Mouse (Mus musculus): ENCODE data around the gene Fbxl19. TPM values are rescaled to one million over a fixed set of nuclear protein-coding genes. Genes with fewer than 3 reads are reported as not detected.

Gene Fbxl19
- total and polyA plus RNA-seq, 3 experiments = 22.4 to 31.7 (median 28.2) TPM

GRCm38 (mm10) chr7:127815116-127815665, 70.8 kb downstream of the Fbxl19 start:
- dilution Hi-C loops (cut with MboI; ENCODE audit: extremely low pct_ligation_motif_present, extremely low pct_unique_long_range_greater_than_20kb, low sequenced_read_pairs) = no loop called here
- H3K27ac ChIP-seq (ENCODE audit: insufficient read depth, low read depth) = no peak overlapping the region
- in situ Hi-C loops (cut with MboI; ENCODE audit: low pct_ligation_motif_present, low pct_unique_long_range_greater_than_20kb, low sequenced_read_pairs) = loop anchor here (5.0 kb wide), 1 partner anchor 38 kb away; the partner anchor contains the start of gene Setd1a

GRCm38 (mm10) chr7:127815954-127816821, 71.8 kb downstream of the Fbxl19 start:
- Histone ChIP-seq H3K4me3 (replicated peaks in 1 of 3; ENCODE audit: low read depth in 2 of 3, low read length in 2 of 3, poor library complexity in 1 of 3) (no peak overlapping the region), H3K27me3 (replicated peaks) (no peaks in the 10 kb centered on the region), H3K9me3 (replicated peaks; ENCODE audit: low read length) (no peaks in the 10 kb centered on the region), H3K4me2 (ENCODE audit: insufficient read depth, low read depth, poor library complexity, severe bottlenecking) (no peak overlapping the region), H3K27ac (ENCODE audit: insufficient read depth, low read depth) (no peak overlapping the region), H3K4me1 (ENCODE audit: control insufficient read depth in 1 of 2, insufficient read depth in 2 of 2) (peaks cover 10 to 36% of the 10 kb centered on the region in 2 experiments), H3K36me3 (replicated peaks in 1 of 2; ENCODE audit: control insufficient read depth in 1 of 2, insufficient read depth in 1 of 2, low read length in 1 of 2) (no peaks in the 10 kb centered on the region), H3K9ac (ENCODE audit: insufficient read depth, low read depth) (no peak overlapping the region), H3K79me2 (replicated peaks; ENCODE audit: control insufficient read depth, extremely low read depth, insufficient read depth, poor library complexity, severe bottlenecking) (no peaks in the 10 kb centered on the region)
- dilution Hi-C loops (cut with MboI; ENCODE audit: extremely low pct_ligation_motif_present, extremely low pct_unique_long_range_greater_than_20kb, low sequenced_read_pairs) (no loop called here), in situ Hi-C loops (cut with MboI; ENCODE audit: low pct_ligation_motif_present, low pct_unique_long_range_greater_than_20kb, low sequenced_read_pairs) (loop anchor here (5.0 kb wide), 1 partner anchor 39 kb away; the partner anchor contains the start of gene Setd1a)
- DNase-seq (ENCODE audit: extremely low read depth) = peak; percentile 48
- TF ChIP-seq SMC3 (IDR thresholded peaks at IDR 0.05; ENCODE audit: low read depth, low read length) (peak; percentile 37; the same call in 1 of the 2 replicates), CTCF (conservative IDR thresholded peaks at IDR 0.05 in 1 of 2, IDR thresholded peaks at IDR 0.05 in 1 of 2; ENCODE audit: low read depth in 2 of 2, low read length in 2 of 2) (peak in 1 of 2 experiments; percentile 57; a peak in 2 of 4 replicates), ZNF384 (IDR thresholded peaks at IDR 0.05; ENCODE audit: low read depth, low read length) (no peak), RAD21 (IDR thresholded peaks at IDR 0.05; ENCODE audit: low read depth, low read length) (peak; percentile 43), UBTF (IDR thresholded peaks at IDR 0.05; ENCODE audit: low read depth, low read length) (no peak)

More at GRCm38 (mm10) chr7:127815116-127815665, 70.8 kb downstream of the Fbxl19 start:
- no peaks in the 10 kb centered on the region for H3K9me3 ChIP-seq (replicated peaks; ENCODE audit: low read length)
- DNase-seq (ENCODE audit: extremely low read depth) = no peak
- TF ChIP-seq UBTF (IDR thresholded peaks at IDR 0.05; ENCODE audit: low read depth, low read length) (no peak), MAFK (IDR thresholded peaks at IDR 0.05; ENCODE audit: insufficient replicate concordance, low read length) (no peak), SMC3 (IDR thresholded peaks at IDR 0.05; ENCODE audit: low read depth, low read length) (no peak), MEF2A (IDR thresholded peaks at IDR 0.05; ENCODE audit: borderline replicate concordance, low read depth, low read length) (no peak), ZMIZ1 (IDR thresholded peaks at IDR 0.05; ENCODE audit: low read depth, low read length) (no peak), RAD21 (IDR thresholded peaks at IDR 0.05; ENCODE audit: low read depth, low read length) (no peak), MYC (IDR thresholded peaks at IDR 0.05; ENCODE audit: low read depth, low read length) (no peak), PAX5 (IDR thresholded peaks at IDR 0.05; ENCODE audit: low read length) (no peak), BHLHE40 (IDR thresholded peaks at IDR 0.05; ENCODE audit: low read depth, low read length) (no peak), KAT2A (IDR thresholded peaks at IDR 0.05; ENCODE audit: insufficient replicate concordance, low read length) (no peak), MAZ (IDR thresholded peaks at IDR 0.05; ENCODE audit: low read depth, low read length) (no peak), USF2 (conservative IDR thresholded peaks at IDR 0.05; ENCODE audit: low read depth, low read length) (no peak), ZNF384 (IDR thresholded peaks at IDR 0.05; ENCODE audit: low read depth, low read length) (no peak), ZKSCAN1 (IDR thresholded peaks at IDR 0.05; ENCODE audit: borderline replicate concordance, low read depth, low read length) (no peak)
- no peaks in the 10 kb centered on the region for H3K79me2 ChIP-seq (replicated peaks; ENCODE audit: control insufficient read depth, extremely low read depth, insufficient read depth, poor library complexity, severe bottlenecking)
- no peaks in the 10 kb centered on the region for H3K27me3 ChIP-seq (replicated peaks)
- H3K4me1 ChIP-seq (ENCODE audit: control insufficient read depth in 1 of 2, insufficient read depth in 2 of 2) = peaks cover 6 to 29% of the 10 kb centered on the region in 2 experiments
- no peaks in the 10 kb centered on the region for H3K36me3 ChIP-seq (replicated peaks in 1 of 2; ENCODE audit: control insufficient read depth in 1 of 2, insufficient read depth in 1 of 2, low read length in 1 of 2)
- H3K9ac ChIP-seq (ENCODE audit: insufficient read depth, low read depth) = no peak overlapping the region
- H3K4me3 ChIP-seq (replicated peaks in 1 of 3; ENCODE audit: low read depth in 2 of 3, low read length in 2 of 3, poor library complexity in 1 of 3) = no peak overlapping the region
- H3K4me2 ChIP-seq (ENCODE audit: insufficient read depth, low read depth, poor library complexity, severe bottlenecking) = no peak overlapping the region

All from CH12.LX (cell line).